Mouse (Mus musculus) kidney, adult 18-20 months (tissue): ENCODE measurements around the gene Gstm3.
"Not testable (repeated sequence)": the region's sequence is repeated elsewhere in the genome, so short reads cannot be mapped to it uniquely, and the experiment has no call there.

ENCODE experiments used
- DNase-seq: peaks from one replicate; pipeline ENCODE4 v3.0.0; 2021

The Gstm3 gene

GRCm38 (mm10) chr3:107972070-107972469, 3.0 kb upstream of the Gstm3 start:
- DNase-seq = no peak

GRCm38 (mm10) chr3:107971101-107971500, 2.0 kb upstream of the Gstm3 start:
- not testable (repeated sequence) for DNase-seq

GRCm38 (mm10) chr3:107966631-107967030, 2.5 kb downstream of the Gstm3 start:
- DNase-seq = no peak

GRCm38 (mm10) chr3:107965592-107965991, 3.5 kb downstream of the Gstm3 start:
- no peak for DNase-seq

GRCm38 (mm10) chr3:107964656-107965308, 4.3 kb downstream of the Gstm3 start:
- DNase-seq = no peak

GRCm38 (mm10) chr3:107964026-107964425, 5.1 kb downstream of the Gstm3 start:
- DNase-seq = no peak

- DNase-seq = not testable (repeated sequence)
These were observed 13.8 kb downstream of the Gstm3 start for GRCm38 (mm10) chr3:107955260-107955659.

- no peak for DNase-seq
These were observed 15.2 kb downstream of the Gstm3 start for GRCm38 (mm10) chr3:107953906-107954305.

GRCm38 (mm10) chr3:107953328-107953755, 15.7 kb downstream of the Gstm3 start:
- peak; percentile 78 for DNase-seq

- no peak for DNase-seq
These were observed 18.6 kb downstream of the Gstm3 start for GRCm38 (mm10) chr3:107950531-107950930.

GRCm38 (mm10) chr3:107949461-107949860, 19.6 kb downstream of the Gstm3 start:
- DNase-seq = not testable (repeated sequence)

- DNase-seq = no peak
These were observed 23.4 kb downstream of the Gstm3 start for GRCm38 (mm10) chr3:107945729-107946128.

GRCm38 (mm10) chr3:107943239-107943990, 25.7 kb downstream of the Gstm3 start, which contains the start of gene Gstm6:
Gstm6 (minus strand) TSS chr3:107943749.
- peak; percentile 37 for DNase-seq

- no peak for DNase-seq
These were observed 27.8 kb downstream of the Gstm3 start for GRCm38 (mm10) chr3:107941261-107941660.

GRCm38 (mm10) chr3:107940524-107940923, 28.6 kb downstream of the Gstm3 start:
- no peak for DNase-seq

GRCm38 (mm10) chr3:107939830-107940229, 29.3 kb downstream of the Gstm3 start:
- DNase-seq = no peak

- DNase-seq = peak; percentile 83
These were observed 29.7 kb downstream of the Gstm3 start for GRCm38 (mm10) chr3:107939403-107939802.

GRCm38 (mm10) chr3:107935888-107936287, 33.2 kb downstream of the Gstm3 start:
- no peak for DNase-seq

- DNase-seq = no peak
These were observed 33.8 kb downstream of the Gstm3 start for GRCm38 (mm10) chr3:107935268-107935667.

- DNase-seq = peak; percentile 51
These were observed 37.0 kb downstream of the Gstm3 start for GRCm38 (mm10) chr3:107932128-107932527.

GRCm38 (mm10) chr3:107931670-107932069, 37.4 kb downstream of the Gstm3 start, which contains the start of gene Gstm7:
Gstm7 (minus strand) TSS chr3:107931817.
- DNase-seq = peak; percentile 98

GRCm38 (mm10) chr3:107931134-107931533, 37.9 kb downstream of the Gstm3 start:
- no peak for DNase-seq

- no peak for DNase-seq
These were observed 39.4 kb downstream of the Gstm3 start for GRCm38 (mm10) chr3:107929731-107930130.

GRCm38 (mm10) chr3:107929243-107929642, 39.8 kb downstream of the Gstm3 start:
- DNase-seq = no peak
